Mouse (Mus musculus): Measurements from ENCODE around the gene Slc44a1. TPM values are rescaled to one million over a fixed set of nuclear protein-coding genes. Genes with fewer than 3 reads are reported as not detected.
A peak's percentile ranks its signal among the peaks of the same experiment; 100 is the strongest.

Slc44a1 gene
- polyA plus RNA-seq, 1 experiment from 2014 or later, result 44.1 TPM

DNA sequence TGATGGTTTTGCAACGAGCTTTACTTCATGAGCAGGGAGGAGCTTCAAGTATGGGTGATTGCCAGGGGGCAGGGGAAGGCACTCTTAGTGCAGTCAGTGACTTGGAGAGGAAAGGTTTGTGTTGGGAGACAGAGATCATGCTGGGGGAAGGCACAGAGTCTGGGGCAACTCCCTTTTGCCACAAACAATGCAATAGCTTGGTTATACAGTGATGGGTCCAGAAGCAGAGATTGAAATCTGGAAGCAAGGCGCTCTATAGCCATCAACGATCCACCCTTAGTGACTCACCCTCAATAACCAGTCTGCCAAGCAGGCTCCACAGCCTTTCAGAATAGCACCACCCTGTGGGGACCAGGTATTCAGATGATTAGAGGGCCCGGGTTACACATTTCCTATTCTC, 11.7 kb downstream of the Slc44a1 start:
- no peak overlapping the region for H3K4me2 ChIP-seq (ENCODE audit: low read length)
- H3K4me1 ChIP-seq (replicated peaks; ENCODE audit: insufficient read depth, low read length), result peaks cover 14% of the 10 kb centered on the region
- WGBS, result 47% methylated on average over 4 of the region's 4 CpGs
- H3K9me3 ChIP-seq (replicated peaks; ENCODE audit: low read length), result no peaks in the 10 kb centered on the region
- peak; percentile 33 for ATAC-seq (replicated peaks; ENCODE audit: low FRiP score, low read depth)
- H3K9ac ChIP-seq (ENCODE audit: low read depth, low read length), result no peak overlapping the region
- DNase-seq (ENCODE audit: low spot score), result peak; percentile 59
- no peak overlapping the region for H3K27ac ChIP-seq
- H3K4me3 ChIP-seq (replicated peaks; ENCODE audit: low read depth, low read length), result no peak overlapping the region
- no peaks in the 10 kb centered on the region for H3K27me3 ChIP-seq (ENCODE audit: insufficient read depth, low read length)
- peak; percentile 66 for TF ChIP-seq CTCF (IDR thresholded peaks at IDR 0.05; ENCODE audit: low read depth)
- H3K36me3 ChIP-seq (ENCODE audit: insufficient read depth, low read length), result no peaks in the 10 kb centered on the region

DNA sequence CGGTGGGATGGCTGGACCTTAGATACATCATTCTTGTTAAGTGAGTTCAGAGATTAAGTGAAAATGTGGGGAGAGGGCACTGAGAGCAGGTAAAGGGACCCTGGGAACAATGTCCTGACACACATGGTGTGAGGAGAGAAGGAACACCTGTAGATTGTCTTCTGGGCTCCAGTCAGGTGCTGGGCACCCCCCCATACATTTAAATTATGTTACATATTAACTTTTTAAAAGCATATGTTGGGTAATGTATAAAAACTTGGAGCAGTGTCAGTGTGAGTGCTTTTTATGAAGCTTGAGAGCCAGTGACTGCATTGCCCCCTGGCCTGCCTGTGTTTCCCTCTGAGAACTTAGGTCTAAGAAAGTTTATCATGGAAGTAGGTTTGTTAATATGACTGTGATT, 12.2 kb downstream of the Slc44a1 start:
- no peak for DNase-seq (ENCODE audit: low spot score)
- ATAC-seq (replicated peaks; ENCODE audit: low FRiP score, low read depth), result no peak
- TF ChIP-seq CTCF (IDR thresholded peaks at IDR 0.05; ENCODE audit: low read depth), result no peak
- H3K27ac ChIP-seq, result 0 out of 2 replicates have a peak overlapping the region, but pooled peaks have one; percentile 31
- peaks cover 14% of the 10 kb centered on the region for H3K4me1 ChIP-seq (replicated peaks; ENCODE audit: insufficient read depth, low read length)
- H3K27me3 ChIP-seq (ENCODE audit: insufficient read depth, low read length), result no peaks in the 10 kb centered on the region
- H3K9ac ChIP-seq (ENCODE audit: low read depth, low read length), result no peak overlapping the region
- no peak overlapping the region for H3K4me3 ChIP-seq (replicated peaks; ENCODE audit: low read depth, low read length)
- no peak overlapping the region for H3K4me2 ChIP-seq (ENCODE audit: low read length)
- no peaks in the 10 kb centered on the region for H3K36me3 ChIP-seq (ENCODE audit: insufficient read depth, low read length)
- no peaks in the 10 kb centered on the region for H3K9me3 ChIP-seq (replicated peaks; ENCODE audit: low read length)
- WGBS, result 69% methylated on average over 1 of the region's 1 CpGs

DNA sequence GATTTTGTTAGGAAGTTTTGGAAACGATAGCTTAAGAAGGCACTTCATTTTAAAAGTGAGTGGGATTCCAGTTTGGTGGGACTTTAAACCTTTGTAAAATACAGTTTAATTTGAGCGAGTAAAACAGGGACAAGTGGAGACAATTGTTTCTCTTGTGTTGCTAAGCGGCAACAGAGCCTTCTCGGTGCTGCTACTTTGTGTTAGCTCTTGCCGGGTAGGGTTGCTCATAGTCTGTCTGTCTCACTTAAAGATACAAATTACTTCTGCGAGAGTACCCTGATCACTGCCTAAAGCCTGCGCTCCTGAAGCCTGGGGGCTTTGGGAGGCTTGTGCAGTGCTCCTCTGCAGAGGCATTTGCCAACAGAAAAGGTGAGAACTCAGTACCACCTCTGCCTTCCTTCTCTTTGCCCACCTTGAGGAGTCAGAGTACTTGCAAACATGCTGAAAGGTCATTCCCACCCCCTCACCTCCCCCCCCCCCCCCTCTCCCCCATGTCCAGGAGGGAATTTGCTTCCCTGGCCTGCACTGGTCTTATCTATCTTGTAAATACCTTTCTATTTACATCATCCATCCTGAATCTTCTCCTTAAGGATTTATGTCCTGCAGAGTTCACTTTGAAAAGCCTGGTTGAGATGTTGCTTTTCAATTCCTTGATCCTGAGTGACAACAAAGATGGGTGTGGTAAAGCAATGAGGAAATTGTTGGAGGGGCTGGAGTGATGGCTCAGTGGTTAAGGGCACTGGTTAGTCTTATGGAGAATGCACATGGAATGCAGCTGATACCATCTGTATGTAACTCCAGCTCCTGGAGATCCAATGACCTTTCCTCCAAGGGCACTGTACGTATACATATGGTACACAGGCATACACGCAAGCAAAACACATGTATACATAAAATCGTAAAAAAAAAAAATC, 13.0 kb downstream of the Slc44a1 start:
- 64% methylated on average over 10 of the region's 10 CpGs for WGBS
- H3K4me1 ChIP-seq (replicated peaks; ENCODE audit: insufficient read depth, low read length), result peaks cover 14% of the 10 kb centered on the region
- H3K27ac ChIP-seq, result no peak overlapping the region; the same call in 1 of the 2 replicates
- ATAC-seq (replicated peaks; ENCODE audit: low FRiP score, low read depth) (peak; percentile 64; the same call in 1 of the 2 replicates), DNase-seq (ENCODE audit: low spot score) (no peak)
- no peaks in the 10 kb centered on the region for H3K36me3 ChIP-seq (ENCODE audit: insufficient read depth, low read length)
- no peak overlapping the region for H3K4me2 ChIP-seq (ENCODE audit: low read length)
- H3K4me3 ChIP-seq (replicated peaks; ENCODE audit: low read depth, low read length), result no peak overlapping the region
- H3K9ac ChIP-seq (ENCODE audit: low read depth, low read length), result no peak overlapping the region
- no peaks in the 10 kb centered on the region for H3K27me3 ChIP-seq (ENCODE audit: insufficient read depth, low read length)
- TF ChIP-seq CTCF (IDR thresholded peaks at IDR 0.05; ENCODE audit: low read depth), result no peak
- no peaks in the 10 kb centered on the region for H3K9me3 ChIP-seq (replicated peaks; ENCODE audit: low read length)

DNA sequence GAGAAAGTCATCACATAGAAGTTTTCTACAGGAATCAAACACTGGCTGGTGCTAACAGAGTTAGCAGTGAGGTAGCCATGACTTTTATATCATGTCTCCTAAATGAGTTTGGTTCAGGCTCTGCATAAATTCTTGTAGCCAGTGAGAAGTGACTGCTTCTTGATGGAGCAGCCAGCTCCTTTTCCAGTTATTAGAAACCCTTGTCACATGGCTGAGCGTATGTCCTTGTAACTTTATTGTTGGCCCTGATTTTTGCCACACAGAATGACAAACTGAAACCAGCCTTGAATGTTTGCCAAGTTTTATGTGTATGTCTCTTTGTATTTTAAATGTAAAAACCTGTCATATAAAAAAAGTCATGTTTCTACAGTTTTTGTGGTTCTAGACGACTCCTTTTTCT, 15.7 kb downstream of the Slc44a1 start:
- no peak for TF ChIP-seq CTCF (IDR thresholded peaks at IDR 0.05; ENCODE audit: low read depth)
- Histone ChIP-seq H3K9me3 (replicated peaks; ENCODE audit: low read length) (no peaks in the 10 kb centered on the region), H3K4me3 (replicated peaks; ENCODE audit: low read depth, low read length) (no peak overlapping the region), H3K27ac (no peak overlapping the region), H3K27me3 (ENCODE audit: insufficient read depth, low read length) (no peaks in the 10 kb centered on the region), H3K9ac (ENCODE audit: low read depth, low read length) (no peak overlapping the region), H3K4me1 (replicated peaks; ENCODE audit: insufficient read depth, low read length) (peaks cover 8% of the 10 kb centered on the region), H3K36me3 (ENCODE audit: insufficient read depth, low read length) (no peaks in the 10 kb centered on the region), H3K4me2 (ENCODE audit: low read length) (no peak overlapping the region)
- ATAC-seq (replicated peaks; ENCODE audit: low FRiP score, low read depth) (no peak), DNase-seq (ENCODE audit: low spot score) (no peak)
- 69% methylated on average over 2 of the region's 2 CpGs for WGBS

DNA sequence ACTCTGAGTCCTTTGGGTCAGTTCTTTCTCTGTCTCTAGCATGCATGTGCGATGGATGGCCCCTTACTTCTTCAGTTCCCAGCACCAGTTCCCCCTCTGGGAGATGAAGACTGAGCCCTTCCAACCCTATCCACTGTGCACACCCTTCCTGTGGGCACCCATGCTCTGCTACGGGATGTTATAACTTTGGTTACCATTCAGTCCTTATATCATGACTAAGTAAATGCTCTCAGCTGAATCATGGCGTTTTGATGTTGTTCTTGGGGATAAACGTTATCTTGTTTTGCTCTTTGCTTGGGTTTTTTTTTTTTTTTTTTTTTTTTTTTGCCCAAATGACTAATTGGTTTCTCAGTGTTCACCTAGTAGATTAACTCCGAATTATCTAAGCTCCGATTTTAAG, 16.4 kb downstream of the Slc44a1 start:
- TF ChIP-seq CTCF (IDR thresholded peaks at IDR 0.05; ENCODE audit: low read depth), result no peak
- Histone ChIP-seq H3K4me2 (ENCODE audit: low read length) (no peak overlapping the region), H3K9ac (ENCODE audit: low read depth, low read length) (no peak overlapping the region), H3K4me1 (replicated peaks; ENCODE audit: insufficient read depth, low read length) (peaks cover 4% of the 10 kb centered on the region), H3K4me3 (replicated peaks; ENCODE audit: low read depth, low read length) (no peak overlapping the region), H3K9me3 (replicated peaks; ENCODE audit: low read length) (no peaks in the 10 kb centered on the region), H3K27me3 (ENCODE audit: insufficient read depth, low read length) (no peaks in the 10 kb centered on the region), H3K27ac (no peak overlapping the region), H3K36me3 (ENCODE audit: insufficient read depth, low read length) (no peaks in the 10 kb centered on the region)
- ATAC-seq (replicated peaks; ENCODE audit: low FRiP score, low read depth) (no peak), DNase-seq (ENCODE audit: low spot score) (no peak)
- WGBS, result 88% methylated on average over 6 of the region's 6 CpGs

DNA sequence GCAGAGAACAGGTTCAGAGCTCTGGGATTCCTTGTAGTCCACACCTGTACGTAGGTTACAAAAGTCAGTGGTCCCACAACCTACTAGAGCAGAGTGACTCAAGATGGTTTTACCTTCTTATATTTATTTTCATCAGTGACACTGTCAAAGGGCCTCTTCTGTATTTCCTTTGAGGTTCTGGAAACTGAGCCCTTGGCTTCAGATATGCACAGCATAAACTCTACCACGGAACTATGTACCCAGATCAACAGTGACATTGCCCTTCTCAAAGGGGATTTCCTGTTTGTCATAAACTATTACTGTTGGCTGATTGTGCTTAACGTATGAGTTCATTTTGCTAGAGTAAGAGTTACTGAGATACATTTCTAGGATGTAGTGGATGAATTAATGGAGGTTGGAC, 18.3 kb downstream of the Slc44a1 start:
- 82% methylated on average over 3 of the region's 3 CpGs for WGBS
- TF ChIP-seq CTCF (IDR thresholded peaks at IDR 0.05; ENCODE audit: low read depth), result no peak
- ATAC-seq (replicated peaks; ENCODE audit: low FRiP score, low read depth), result no peak

More for the DNA sequence above, 18.3 kb downstream of the Slc44a1 start:
- no peak overlapping the region for H3K4me2 ChIP-seq (ENCODE audit: low read length)
- H3K4me3 ChIP-seq (replicated peaks; ENCODE audit: low read depth, low read length), result no peak overlapping the region
- DNase-seq (ENCODE audit: low spot score), result no peak
- no peaks in the 10 kb centered on the region for H3K9me3 ChIP-seq (replicated peaks; ENCODE audit: low read length)
- no peak overlapping the region for H3K9ac ChIP-seq (ENCODE audit: low read depth, low read length)
- no peak overlapping the region for H3K27ac ChIP-seq
- H3K4me1 ChIP-seq (replicated peaks; ENCODE audit: insufficient read depth, low read length), result peaks cover 5% of the 10 kb centered on the region; the same call in 1 of the 2 replicates
- no peaks in the 10 kb centered on the region for H3K36me3 ChIP-seq (ENCODE audit: insufficient read depth, low read length)
- H3K27me3 ChIP-seq (ENCODE audit: insufficient read depth, low read length), result no peaks in the 10 kb centered on the region
